Mouse (Mus musculus) gastrocnemius, adult 2 months (tissue): ENCODE measurements at regions not wholly inside any gene's neighbourhood (a gene's known extent, or its start where the extent isn't known, plus 50 kb on each side); places are given as distances from the start of the nearest gene placed in this dataset.

Experiments used
- DNase-seq: peaks from one replicate; pipeline ENCODE4 v3.0.0; 2022
- H3K27ac ChIP-seq: fragments of 200-600 bp; 2 replicates; pipeline ENCODE4 v1.8.1; 2022; ENCODE audit warnings: mild to moderate bottlenecking
- H3K4me3 ChIP-seq: fragments of 200-600 bp; 2 replicates; pipeline ENCODE4 v1.8.1; 2022; ENCODE audit warnings: mild to moderate bottlenecking, moderate library complexity
- CTCF ChIP-seq: fragments of 200-600 bp; IDR thresholded peaks from 2 replicates; pipeline ENCODE4 v1.8.1; 2022; ENCODE audit warnings: antibody characterized with exemption, mild to moderate bottlenecking, moderate library complexity
- intact Hi-C: fragments of 180-260 bp; cut with DNase I; formaldehyde crosslinking; loops from one replicate; pipeline ENCODE4 v1.15.1; 2025

DNA sequence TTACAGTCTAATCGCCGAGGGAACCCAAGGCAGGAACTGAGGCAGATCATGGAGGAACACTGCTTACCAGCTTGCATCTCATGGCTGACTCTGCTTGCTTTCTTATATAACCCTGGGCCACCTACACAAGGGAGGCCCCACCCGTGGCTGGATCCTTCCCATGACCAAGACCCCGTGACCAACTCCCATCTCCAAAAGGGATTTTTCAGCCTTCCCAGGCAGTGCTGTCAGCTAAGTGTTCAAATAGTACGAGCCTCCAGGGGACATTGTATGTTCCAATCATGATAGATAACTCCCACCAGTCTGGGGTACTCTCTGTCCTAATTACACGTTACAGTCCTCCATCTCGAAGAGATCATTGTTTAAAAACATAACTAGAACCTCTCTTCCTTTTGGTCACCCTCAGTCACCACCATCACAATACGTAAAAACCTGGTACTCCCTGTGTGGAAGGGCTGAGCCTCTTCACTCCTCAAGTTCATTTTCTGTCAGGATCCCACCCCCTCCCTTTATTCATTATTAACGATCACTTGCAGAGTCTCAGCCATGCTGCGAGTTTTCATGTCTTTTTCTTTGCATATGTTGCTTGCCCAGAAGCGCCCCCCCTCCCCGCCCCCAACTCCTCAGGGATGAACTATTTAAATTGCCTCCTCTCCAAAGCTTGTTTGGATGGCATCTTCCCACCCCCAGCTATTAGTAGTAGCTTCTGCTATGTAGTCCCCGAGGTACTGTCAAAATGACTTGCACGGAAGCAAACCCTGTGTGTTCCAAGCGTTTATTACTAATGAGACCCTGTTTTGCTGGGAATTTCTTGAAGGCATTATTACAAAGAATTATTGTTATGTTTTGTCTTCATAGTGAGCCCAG lies 406.2 kb upstream of the Mmadhc start:
- TF ChIP-seq CTCF, result no peak
- Histone ChIP-seq H3K27ac (no peak overlapping the region), H3K4me3 (no peak overlapping the region)
- intact Hi-C loops, result no loop called here
- no peak for DNase-seq

GRCm38 (mm10) chr2:50698841-50699240 lies 402.2 kb upstream of the Mmadhc start:
- no peak overlapping the region for H3K4me3 ChIP-seq
- intact Hi-C loops, result no loop called here
- DNase-seq, result no peak
- no peak for TF ChIP-seq CTCF
- no peak overlapping the region for H3K27ac ChIP-seq

DNA sequence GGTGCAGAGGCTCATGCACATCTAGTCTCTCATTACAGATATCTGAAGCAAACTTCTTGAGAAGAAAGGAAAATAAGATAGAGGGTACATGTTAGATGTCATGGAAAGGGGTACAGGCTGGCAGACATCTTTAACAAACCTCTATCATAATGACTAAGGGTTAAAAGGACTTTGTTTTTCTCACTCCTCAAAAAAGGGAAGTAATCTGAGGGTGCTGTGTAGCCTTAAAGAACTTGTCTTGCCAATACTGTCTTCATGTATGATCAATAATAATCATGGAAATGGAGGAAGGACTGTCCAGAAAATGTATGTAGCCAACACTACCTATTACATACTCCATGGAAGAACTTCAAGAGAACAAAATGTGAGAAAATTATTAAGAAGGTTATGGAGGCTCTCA lies 400.0 kb upstream of the Mmadhc start:
- DNase-seq, result no peak
- no peak for TF ChIP-seq CTCF
- H3K4me3 ChIP-seq, result no peak overlapping the region
- no peak overlapping the region for H3K27ac ChIP-seq
- intact Hi-C loops, result no loop called here

- no peak overlapping the region for H3K4me3 ChIP-seq
- H3K27ac ChIP-seq, result no peak overlapping the region
- TF ChIP-seq CTCF, result no peak
- intact Hi-C loops, result no loop called here
- no peak for DNase-seq
Measured at GRCm38 (mm10) chr2:50694849-50695248, 398.2 kb upstream of the Mmadhc start.

DNA sequence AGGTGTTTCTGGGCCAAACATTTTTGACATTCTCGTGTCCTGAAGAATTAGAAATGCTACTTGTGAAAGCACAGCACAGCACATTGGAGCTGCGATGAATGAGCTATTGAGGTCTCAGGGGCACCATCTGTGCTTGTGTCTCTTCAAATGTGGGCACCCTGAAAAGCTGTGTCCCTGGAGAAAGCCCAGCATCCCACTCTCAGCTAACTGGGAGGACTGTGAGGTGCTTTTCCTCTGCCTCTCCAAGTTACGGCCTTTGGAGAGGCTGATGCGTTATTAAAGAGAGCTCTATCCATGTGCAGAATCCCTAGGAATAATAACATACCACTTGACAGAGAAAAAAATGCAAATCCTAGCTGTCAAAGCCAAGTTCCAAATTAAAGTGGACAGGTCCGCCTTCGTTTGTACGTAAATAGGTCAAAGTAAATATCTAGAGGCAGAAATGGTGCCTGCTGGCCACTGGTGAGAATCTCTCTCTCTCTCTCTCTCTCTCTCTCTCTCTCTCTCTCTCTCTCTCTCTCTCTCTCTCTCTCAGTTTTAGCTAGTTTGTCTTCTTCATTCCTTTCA lies 397.3 kb upstream of the Mmadhc start:
- intact Hi-C loops, result no loop called here
- TF ChIP-seq CTCF, result no peak
- no peak overlapping the region for H3K27ac ChIP-seq
- no peak for DNase-seq
- no peak overlapping the region for H3K4me3 ChIP-seq

- Histone ChIP-seq H3K27ac (no peak overlapping the region), H3K4me3 (no peak overlapping the region)
- TF ChIP-seq CTCF, result no peak
- peak; percentile 16 for DNase-seq
- intact Hi-C loops, result no loop called here
Measured at GRCm38 (mm10) chr2:50690120-50691103, 393.8 kb upstream of the Mmadhc start.

GRCm38 (mm10) chr2:50687672-50688151 lies 391.1 kb upstream of the Mmadhc start:
- H3K27ac ChIP-seq, result peak overlapping the region; percentile 56
- intact Hi-C loops, result no loop called here
- H3K4me3 ChIP-seq, result no peak overlapping the region
- no peak for TF ChIP-seq CTCF
- peak; percentile 20 for DNase-seq

DNA sequence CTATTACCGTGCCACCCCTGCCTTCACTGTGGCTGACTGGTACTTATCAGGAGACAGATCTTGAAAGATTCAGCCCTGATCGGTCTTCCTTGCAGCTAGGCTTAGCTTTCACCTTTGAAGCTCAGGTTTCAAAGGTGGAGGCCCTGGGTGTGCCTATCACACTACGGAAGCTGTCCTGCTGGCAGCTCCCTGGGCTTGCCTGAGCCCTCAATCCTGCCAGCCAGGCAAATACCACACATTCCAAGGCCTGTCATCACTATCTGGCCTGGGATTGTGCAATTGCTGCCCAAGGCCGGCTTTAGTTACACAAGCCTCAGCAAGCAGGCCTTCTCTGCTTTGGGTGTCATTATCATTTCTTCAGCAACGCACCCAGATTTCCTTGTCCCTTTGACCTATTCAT lies 390.6 kb upstream of the Mmadhc start:
- DNase-seq, result peak; percentile 73
- H3K27ac ChIP-seq, result peak overlapping the region; percentile 56
- no peak overlapping the region for H3K4me3 ChIP-seq
- intact Hi-C loops, result no loop called here
- TF ChIP-seq CTCF, result no peak

GRCm38 (mm10) chr2:50677456-50677855 lies 380.9 kb upstream of the Mmadhc start:
- no peak overlapping the region for H3K27ac ChIP-seq
- intact Hi-C loops, result loop anchor here (10.0 kb wide), 1 partner anchor 467 kb away; the partner anchor contains the start of gene Rnd3

GRCm38 (mm10) chr2:50675736-50676550 lies 379.3 kb upstream of the Mmadhc start:
- no peak for TF ChIP-seq CTCF
- intact Hi-C loops, result loop anchor here (10.0 kb wide), 1 partner anchor 469 kb away; the partner anchor contains the start of gene Rnd3
- H3K4me3 ChIP-seq, result no peak overlapping the region

More at GRCm38 (mm10) chr2:50677456-50677855, 380.9 kb upstream of the Mmadhc start:
- no peak for TF ChIP-seq CTCF
- no peak for DNase-seq
- no peak overlapping the region for H3K4me3 ChIP-seq

GRCm38 (mm10) chr2:50674856-50675175 lies 378.2 kb upstream of the Mmadhc start:
- Histone ChIP-seq H3K27ac (peak overlapping the region; percentile 35; the same call in 1 of the 2 replicates), H3K4me3 (no peak overlapping the region)
- TF ChIP-seq CTCF, result no peak
- no peak for DNase-seq
- intact Hi-C loops, result loop anchor here (10.0 kb wide), 1 partner anchor 470 kb away; the partner anchor contains the start of gene Rnd3

More at GRCm38 (mm10) chr2:50675736-50676550, 379.3 kb upstream of the Mmadhc start:
- no peak for DNase-seq
- no peak overlapping the region for H3K27ac ChIP-seq
